Comparison of ENCODE assay signal across 13 mouse cellular contexts in genomic region chr10:129549354-129549753, GRCm38 (mm10). TPM values are rescaled to one million over a fixed set of nuclear protein-coding genes. Genes with fewer than 3 reads are reported as not detected.
DNase-seq lines count a peak whose midpoint lies in the region; ATAC-seq lines count a peak whose summit lies in the region.
"Had no signal": no experiment of that assay in that cellular context is flagged by ENCODE, and none has a peak within 500 bp of the region (broad histone marks: within the 10 kb centered on the region; RNA-seq: fewer than 3 reads in every experiment).

No protein-coding gene starts in this region.

- intact Hi-C loops in gastrocnemius, postnatal 14 days (cut with DNase I; ENCODE audit: low total_unique reads), result no loop called here
- intact Hi-C loops in heart, postnatal 36 days (cut with DNase I), result no loop called here

- H3K4me2 ChIP-seq in hindbrain, embryonic 11.5 days (replicated peaks; ENCODE audit: low read depth, low read length), result no peak overlapping the region
- H3K4me2 ChIP-seq: neural tube, embryonic 12.5 days had no signal

- H3K9me3 ChIP-seq in hindbrain, embryonic 11.5 days (ENCODE audit: control insufficient read depth, low read length), result no peaks in the 10 kb centered on the region
- peaks cover 5% of the 10 kb centered on the region for H3K9me3 ChIP-seq in hindbrain, embryonic 10.5 days

- H3K4me3 ChIP-seq in hindbrain, embryonic 11.5 days (ENCODE audit: low read depth, low read length), result no peak overlapping the region
- no peak overlapping the region for H3K4me3 ChIP-seq in hindbrain, embryonic 10.5 days
- H3K4me3 ChIP-seq: neural tube, embryonic 12.5 days had no signal

- H3K36me3 ChIP-seq in hindbrain, embryonic 11.5 days (ENCODE audit: control insufficient read depth, insufficient read depth, low read length), result no peaks in the 10 kb centered on the region
- no peaks in the 10 kb centered on the region for H3K36me3 ChIP-seq in hindbrain, embryonic 10.5 days
- H3K36me3 ChIP-seq: neural tube, embryonic 12.5 days had no signal

- peak; percentile 33; the same call in 1 of the 2 replicates for ATAC-seq in hindbrain, embryonic 11.5 days (ENCODE audit: low FRiP score)
- ATAC-seq: intestine, postnatal 0 days had no signal

- no peaks in the 10 kb centered on the region for H3K4me1 ChIP-seq in hindbrain, embryonic 11.5 days (replicated peaks; ENCODE audit: control insufficient read depth, insufficient read depth, low read length)
- H3K4me1 ChIP-seq in hindbrain, embryonic 10.5 days (replicated peaks), result no peaks in the 10 kb centered on the region
- H3K4me1 ChIP-seq: neural tube, embryonic 12.5 days had no signal

- no peaks in the 10 kb centered on the region for H3K27me3 ChIP-seq in hindbrain, embryonic 11.5 days (ENCODE audit: control insufficient read depth, insufficient read depth, low read length)
- no peaks in the 10 kb centered on the region for H3K27me3 ChIP-seq in hindbrain, embryonic 10.5 days (ENCODE audit: insufficient read depth, poor library complexity, severe bottlenecking)
- H3K27me3 ChIP-seq: neural tube, embryonic 12.5 days had no signal

- no peak overlapping the region for H3K9ac ChIP-seq in hindbrain, embryonic 11.5 days (ENCODE audit: low read depth, low read length)
- H3K9ac ChIP-seq: neural tube, embryonic 12.5 days had no signal

- 46% methylated on average over 1 of the region's 1 CpGs for WGBS in hindbrain, embryonic 11.5 days
- 65% methylated on average over 1 of the region's 1 CpGs for WGBS in hindbrain, embryonic 10.5 days

- DNase-seq in hindbrain, embryonic 11.5 days (ENCODE audit: low spot score), result peak; percentile 2
- no peak for DNase-seq in hindbrain, embryonic 10.5 days (ENCODE audit: low spot score)
- DNase-seq in A20 (ENCODE audit: low read depth, low spot score) (peak; percentile 55), R1 (ENCODE audit: low read depth, low spot score) (peak; percentile 32)
- peak; percentile 19 for DNase-seq in layer of hippocampus, adult 11-12 months (ENCODE audit: low spot score)
- no peak for DNase-seq in gastrocnemius, postnatal 14 days
- DNase-seq in heart, postnatal 36 days, result no peak
- no peak for DNase-seq in cerebellum, postnatal 36 days

- H3K27ac ChIP-seq in hindbrain, embryonic 11.5 days (ENCODE audit: low read depth, low read length), result no peak overlapping the region
- no peak overlapping the region for H3K27ac ChIP-seq in hindbrain, embryonic 10.5 days
- H3K27ac ChIP-seq: neural tube, embryonic 12.5 days had no signal

RNA-seq across cellular contexts. Expression of gene Olfr792, which starts 10.4 kb away (rescaled TPM):
- not detected in 2 replicates for polyA plus RNA-seq in hindbrain, embryonic 11.5 days (2014; fragmentation: Nextera tagmentation; extraction: Ambion mirVana)
- not detected in 2 replicates for polyA plus RNA-seq in hindbrain, embryonic 10.5 days (2016; fragmentation: Nextera tagmentation; extraction: Ambion mirVana)
- not detected for total RNA-seq in gastrocnemius, postnatal 14 days (2021)
- total RNA-seq in heart, postnatal 36 days (2021), result not detected
- total RNA-seq: granulocyte monocyte progenitor cell, adult 5-6 weeks had no signal
- polyA plus RNA-seq: intestine, postnatal 0 days; liver, embryonic 16.5 days; neural tube, embryonic 12.5 days; stomach, embryonic 16.5 days had no signal

RNA-seq across cellular contexts. Expression of gene Olfr794, which starts 18.1 kb away (rescaled TPM):
- not detected in 2 replicates for polyA plus RNA-seq in hindbrain, embryonic 11.5 days (2014; fragmentation: Nextera tagmentation; extraction: Ambion mirVana)
- not detected in 2 replicates for polyA plus RNA-seq in hindbrain, embryonic 10.5 days (2016; fragmentation: Nextera tagmentation; extraction: Ambion mirVana)
- not detected for total RNA-seq in gastrocnemius, postnatal 14 days (2021)
- not detected for total RNA-seq in heart, postnatal 36 days (2021)
- total RNA-seq: granulocyte monocyte progenitor cell, adult 5-6 weeks had no signal
- polyA plus RNA-seq: intestine, postnatal 0 days; liver, embryonic 16.5 days; neural tube, embryonic 12.5 days; stomach, embryonic 16.5 days had no signal

RNA-seq across cellular contexts. Expression of gene Olfr791, which starts 27.8 kb away (rescaled TPM):
- polyA plus RNA-seq in hindbrain, embryonic 11.5 days (2014; fragmentation: Nextera tagmentation; extraction: Ambion mirVana), result not detected in 2 replicates
- not detected in 2 replicates for polyA plus RNA-seq in hindbrain, embryonic 10.5 days (2016; fragmentation: Nextera tagmentation; extraction: Ambion mirVana)
- total RNA-seq in gastrocnemius, postnatal 14 days (2021), result not detected
- total RNA-seq in heart, postnatal 36 days (2021), result not detected
- total RNA-seq: granulocyte monocyte progenitor cell, adult 5-6 weeks had no signal
- polyA plus RNA-seq: intestine, postnatal 0 days; liver, embryonic 16.5 days; neural tube, embryonic 12.5 days; stomach, embryonic 16.5 days had no signal

RNA-seq across cellular contexts. Expression of gene Olfr790, which starts 51.1 kb away (rescaled TPM):
- polyA plus RNA-seq in hindbrain, embryonic 11.5 days (2014; fragmentation: Nextera tagmentation; extraction: Ambion mirVana), result not detected in 2 replicates
- not detected in 2 replicates for polyA plus RNA-seq in hindbrain, embryonic 10.5 days (2016; fragmentation: Nextera tagmentation; extraction: Ambion mirVana)
- not detected for total RNA-seq in gastrocnemius, postnatal 14 days (2021)
- not detected for total RNA-seq in heart, postnatal 36 days (2021)
- total RNA-seq: granulocyte monocyte progenitor cell, adult 5-6 weeks had no signal
- polyA plus RNA-seq: intestine, postnatal 0 days; liver, embryonic 16.5 days; neural tube, embryonic 12.5 days; stomach, embryonic 16.5 days had no signal

Comparison
In these comparisons a context has a peak if more than half of its experiments do, and no peak if none do; other contexts are left out.
1. DNase-seq: peak in hindbrain, embryonic 11.5 days (single experiment), A20 (single experiment), R1 (single experiment) and layer of hippocampus, adult 11-12 months (single experiment); none in hindbrain, embryonic 10.5 days (single experiment), gastrocnemius, postnatal 14 days (single experiment), heart, postnatal 36 days (0 of 2) and cerebellum, postnatal 36 days (0 of 2).